Mouse (Mus musculus) spleen, postnatal 10 days (tissue): ENCODE results near the gene Fgfr2.
A peak's percentile ranks its signal among the peaks of the same experiment; 100 is the strongest.

Experiments
- DNase-seq, 2 experiments: peaks; one replicate each; pipeline ENCODE4 v3.0.0; 2021 to 2022; ENCODE audit warnings: low spot score in 2 of 2

The Fgfr2 gene

DNA sequence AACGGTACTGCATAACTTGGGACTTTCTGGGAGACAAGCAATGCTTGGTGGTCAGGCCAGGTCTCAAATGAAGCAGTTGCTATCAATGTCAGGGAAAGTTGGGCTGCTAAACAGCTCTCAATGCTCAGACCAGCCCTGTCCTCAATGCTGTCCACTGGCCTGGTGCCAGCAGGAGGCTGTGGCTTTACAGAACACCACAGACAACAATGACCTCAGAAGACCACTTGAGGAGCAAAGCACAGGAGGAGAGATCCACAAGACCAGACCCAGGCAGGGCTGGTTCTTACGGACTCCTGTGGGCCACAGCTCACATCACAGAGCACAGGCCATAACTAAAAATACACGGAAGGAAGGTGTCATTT lies 368.8 kb downstream of the Fgfr2 start:
- DNase-seq: no peak

DNA sequence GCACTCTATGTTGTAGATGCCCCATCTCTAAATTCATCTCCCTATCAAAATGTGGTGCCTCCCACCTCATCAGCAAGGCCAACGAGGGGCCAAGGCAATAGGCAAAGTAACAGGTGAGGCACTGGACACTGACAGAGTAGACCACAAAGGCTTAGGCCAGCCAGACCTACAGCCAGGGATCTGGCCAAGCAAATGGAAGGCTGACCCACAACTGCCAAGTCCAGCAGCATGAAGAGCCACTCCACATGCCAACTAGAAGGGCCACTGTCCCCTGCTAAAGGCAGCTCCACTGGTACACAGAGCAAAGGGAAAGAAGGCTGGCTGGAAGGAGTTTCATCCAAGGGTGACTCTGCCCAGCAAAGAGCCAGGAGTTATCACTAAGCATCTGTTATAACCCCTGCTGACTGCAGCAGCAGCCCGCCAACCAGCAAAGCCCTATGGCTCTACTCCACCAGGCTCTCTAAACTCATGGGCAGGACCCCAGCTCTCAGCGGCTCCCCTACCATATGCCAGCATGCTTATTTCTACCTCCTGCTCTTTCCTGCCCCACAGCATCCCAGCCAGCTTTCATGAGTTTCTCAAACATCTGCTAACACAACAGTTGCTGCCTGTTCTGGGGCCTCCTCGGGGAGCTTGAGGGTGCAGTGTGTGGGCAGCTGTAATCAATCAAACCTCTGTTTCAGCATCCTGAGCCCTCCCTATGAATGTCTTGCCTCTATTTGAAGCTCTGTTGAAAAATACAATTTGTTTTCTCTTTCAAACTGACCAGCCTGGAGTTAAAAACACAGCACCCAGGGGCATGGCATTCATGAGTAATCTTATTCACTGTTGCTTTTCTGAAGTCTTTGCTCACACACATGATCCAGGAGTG lies 369.4 kb downstream of the Fgfr2 start:
- no peak for DNase-seq

DNA sequence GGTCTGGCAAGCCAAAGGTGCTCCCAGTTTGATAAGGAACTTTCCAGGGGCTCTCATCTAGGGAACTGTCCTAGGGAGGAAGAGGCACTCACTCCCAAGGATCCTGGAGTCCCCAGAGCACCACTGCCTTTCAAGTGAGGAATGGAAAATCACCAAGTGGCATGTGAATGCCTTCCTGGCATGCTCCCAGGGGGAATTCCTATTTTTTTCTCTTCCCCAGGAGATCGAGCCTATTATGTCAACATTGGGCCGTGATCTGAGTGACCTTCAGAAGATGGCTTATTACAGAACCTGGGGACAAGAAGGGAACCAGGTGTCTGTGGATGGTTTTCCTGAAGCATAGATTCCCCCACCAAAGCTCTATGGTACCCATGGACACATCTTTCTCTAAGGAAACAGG lies 371.4 kb downstream of the Fgfr2 start:
- no peak for DNase-seq

DNA sequence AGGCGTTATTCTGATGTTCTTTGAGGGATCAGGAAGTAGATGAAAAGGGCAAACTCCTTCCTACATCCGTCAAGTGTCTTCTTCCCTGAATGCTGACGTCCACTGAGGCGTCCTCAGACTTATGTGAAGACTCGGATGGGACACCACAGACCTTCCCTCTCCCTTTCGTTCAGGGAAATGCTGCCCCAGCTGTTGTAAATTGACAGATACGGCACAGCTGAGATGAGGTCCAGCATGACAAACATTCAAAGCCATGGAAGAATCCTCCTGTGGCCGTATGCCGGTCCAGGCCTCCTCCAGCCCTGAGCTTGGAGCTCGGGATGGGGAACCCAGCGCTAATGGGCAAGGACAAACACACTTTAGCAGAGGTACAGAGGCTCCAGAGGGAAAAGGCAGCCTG lies 373.6 kb downstream of the Fgfr2 start:
- no peak for DNase-seq

DNA sequence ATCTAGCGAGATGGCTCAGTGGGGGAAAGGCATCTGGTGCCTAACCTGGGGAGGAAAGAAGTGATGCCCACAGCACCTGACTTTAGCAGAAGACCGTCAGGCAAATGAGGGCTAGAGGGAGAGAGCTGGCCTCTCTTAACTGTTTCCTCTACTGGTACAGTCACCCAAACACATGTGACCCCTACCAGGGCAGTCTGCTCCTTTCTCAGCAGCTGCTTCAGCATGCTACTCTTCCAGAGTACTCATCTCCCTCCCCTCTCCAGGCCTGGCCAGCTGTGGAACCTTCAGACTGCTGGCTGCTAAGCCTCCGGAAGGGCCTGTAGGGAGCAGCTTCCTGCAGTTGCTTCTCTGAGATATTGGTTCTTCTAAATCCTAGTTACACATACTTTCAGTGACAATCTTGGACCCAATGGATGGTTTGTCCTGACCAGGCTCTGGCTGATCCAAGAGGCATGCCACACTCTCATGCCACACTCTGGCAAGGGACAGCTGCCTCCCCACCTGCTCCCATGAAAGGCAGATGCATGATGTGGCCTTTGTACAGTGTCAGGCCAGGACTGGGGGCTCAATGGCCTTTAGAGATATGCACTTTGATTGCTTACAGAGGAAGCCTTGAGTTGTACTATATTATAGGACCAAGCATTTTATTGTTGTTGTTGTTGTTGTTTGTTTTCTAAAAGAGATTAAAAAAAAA lies 374.9 kb downstream of the Fgfr2 start:
- no peak for DNase-seq

DNA sequence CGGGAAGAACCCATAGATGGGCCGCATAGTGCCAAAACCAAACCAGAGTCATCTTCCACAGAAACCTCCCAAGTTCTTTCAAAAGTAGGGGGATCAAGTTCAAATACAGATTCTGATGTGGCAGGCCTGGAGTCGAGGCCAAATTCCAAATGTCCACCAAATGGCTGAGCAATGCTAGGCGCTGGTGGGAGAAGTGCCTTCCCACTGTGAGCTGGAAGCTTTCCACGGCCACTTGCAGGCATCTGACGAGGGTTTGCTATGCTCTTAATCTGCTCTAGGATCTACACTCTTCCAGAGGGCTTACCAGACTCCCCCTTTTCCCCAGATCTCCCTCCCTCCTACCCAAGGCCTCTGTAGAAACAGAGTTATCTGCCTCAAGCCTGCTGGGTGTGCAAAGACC lies 376.1 kb downstream of the Fgfr2 start:
- no peak for DNase-seq

DNA sequence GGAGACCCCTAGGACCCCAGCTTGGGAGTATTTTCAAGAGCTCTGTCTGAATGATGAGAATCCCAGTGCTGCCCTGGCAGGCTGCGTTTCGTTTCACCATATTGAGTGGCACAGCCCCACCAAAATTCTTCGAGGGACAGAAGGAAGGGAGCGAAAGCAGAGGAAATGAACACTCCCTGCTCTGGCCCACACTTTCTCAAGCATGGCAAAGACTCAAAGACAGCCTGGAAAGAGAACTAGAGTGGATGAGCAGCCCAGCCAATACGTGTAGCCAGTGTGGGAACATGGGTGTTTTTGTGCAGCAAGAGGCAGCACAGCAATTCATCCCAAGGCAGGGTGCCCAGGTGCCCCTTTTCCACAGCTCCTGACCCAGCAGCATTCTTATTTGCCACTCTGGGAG lies 380.2 kb downstream of the Fgfr2 start:
- no peak for DNase-seq

DNA sequence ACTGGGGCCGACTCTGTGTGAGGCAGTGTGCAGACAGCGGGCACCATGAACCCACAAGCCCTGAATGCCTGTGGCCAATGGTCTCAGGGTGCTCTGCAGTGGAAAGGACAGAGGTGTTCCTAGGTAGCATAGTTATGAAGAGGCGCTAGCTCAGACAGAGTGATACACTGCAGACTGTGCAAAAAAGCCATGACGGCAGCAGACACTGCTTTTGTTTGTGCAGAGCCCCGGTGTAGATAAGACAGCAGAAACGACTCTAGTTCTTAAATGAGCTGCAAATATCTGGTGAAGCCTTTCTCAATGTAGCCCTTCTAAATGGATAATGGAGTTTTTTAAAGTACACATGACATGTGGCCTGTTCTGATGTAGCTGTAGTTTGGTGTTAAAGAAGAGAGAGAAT lies 383.3 kb downstream of the Fgfr2 start:
- DNase-seq: no peak

DNA sequence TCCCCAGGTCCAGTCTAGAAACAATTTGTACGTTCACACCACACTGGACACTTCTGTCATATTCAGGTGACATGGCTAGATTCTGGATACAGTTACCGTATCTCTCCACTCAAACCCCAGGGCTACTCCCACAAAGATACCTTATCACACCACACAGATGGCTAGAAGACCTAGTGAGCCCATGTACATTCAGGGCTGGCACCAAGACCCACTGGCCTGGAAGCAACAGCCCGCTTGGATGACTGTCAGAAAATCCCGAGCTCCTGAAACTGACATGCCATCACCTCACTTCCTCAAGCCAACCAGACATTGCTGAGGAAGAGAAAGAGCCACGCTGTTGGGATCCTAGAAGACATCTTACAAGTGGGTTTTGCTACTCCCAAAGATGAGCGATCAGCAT lies 384.3 kb downstream of the Fgfr2 start:
- no peak for DNase-seq

DNA sequence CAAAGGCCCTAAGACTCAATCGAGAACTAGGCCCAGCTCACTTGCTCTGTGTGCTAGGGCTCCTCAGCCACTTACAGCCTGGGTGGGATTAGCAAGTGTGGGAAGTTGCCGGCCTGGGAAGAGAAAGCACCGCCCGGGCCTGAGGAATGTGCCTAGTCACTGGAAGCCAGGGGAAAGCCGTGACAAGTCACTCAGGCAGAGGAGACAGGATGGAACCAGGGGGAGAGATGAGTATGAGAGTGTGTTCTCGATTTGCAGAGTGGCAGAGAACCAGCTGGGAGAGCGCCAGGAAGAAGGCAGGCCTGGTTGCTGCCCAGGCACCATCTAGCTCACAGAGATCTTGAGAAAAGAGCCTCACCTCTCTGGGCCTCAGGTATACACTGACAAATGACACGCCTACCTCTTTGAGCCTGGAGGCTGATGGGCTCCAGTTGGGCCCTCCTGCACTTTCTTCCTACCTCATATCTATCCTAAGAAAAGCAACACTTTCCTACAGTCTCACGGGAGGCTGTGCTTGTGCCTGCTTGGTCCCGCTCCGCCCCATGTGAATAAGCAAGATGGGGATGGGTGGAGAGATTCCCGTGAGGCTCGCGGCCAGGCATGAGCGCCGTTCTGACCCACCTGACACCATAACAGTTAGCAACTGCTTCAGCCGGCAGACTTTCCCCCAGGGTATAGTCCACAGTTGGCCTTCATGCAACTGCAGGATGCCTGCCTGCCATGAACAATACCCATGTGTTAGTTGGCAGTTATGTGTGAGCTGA lies 386.9 kb downstream of the Fgfr2 start:
- DNase-seq: peak in 1 of 2 experiments; percentile 50

DNA sequence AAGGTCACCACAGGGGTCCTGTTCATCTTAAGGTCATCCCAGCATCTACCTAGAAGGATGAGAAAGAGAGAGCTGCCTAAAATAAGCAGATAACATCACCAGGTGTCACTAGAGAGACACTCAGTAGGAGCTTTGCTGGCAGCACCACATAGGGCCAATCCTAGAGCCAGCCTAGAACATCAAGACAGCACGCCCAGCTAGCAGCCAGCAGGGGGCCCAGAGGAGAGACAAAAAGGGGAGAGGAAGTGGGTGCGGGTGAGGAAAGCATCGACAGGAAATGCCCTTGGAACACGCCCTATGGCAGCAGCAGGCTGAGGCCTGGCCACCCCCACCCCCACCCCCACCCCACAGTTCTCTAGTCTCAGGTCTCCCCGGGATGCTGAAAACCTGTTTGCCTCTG lies 388.0 kb downstream of the Fgfr2 start:
- DNase-seq: peak in 1 of 2 experiments; percentile 87

DNA sequence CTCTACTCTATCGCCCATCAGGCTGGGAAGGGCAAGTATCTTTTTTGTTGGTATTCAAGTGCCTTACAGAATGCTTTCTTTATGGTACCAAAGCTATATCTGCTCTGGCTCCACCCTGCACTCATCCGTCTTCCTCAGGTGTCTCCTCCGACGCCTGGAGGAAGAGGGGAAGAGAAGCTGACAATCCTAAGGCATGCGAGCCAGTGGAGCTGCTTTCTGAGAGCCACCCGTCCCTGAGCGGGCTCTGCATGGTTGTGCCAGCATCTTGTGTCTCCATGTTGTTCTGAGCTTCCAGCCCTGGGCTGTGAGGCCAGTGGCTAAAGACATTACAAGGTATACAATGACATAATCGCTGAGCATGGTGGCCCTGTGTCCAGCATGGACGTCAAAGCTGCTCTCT lies 388.9 kb downstream of the Fgfr2 start:
- DNase-seq: no peak

DNA sequence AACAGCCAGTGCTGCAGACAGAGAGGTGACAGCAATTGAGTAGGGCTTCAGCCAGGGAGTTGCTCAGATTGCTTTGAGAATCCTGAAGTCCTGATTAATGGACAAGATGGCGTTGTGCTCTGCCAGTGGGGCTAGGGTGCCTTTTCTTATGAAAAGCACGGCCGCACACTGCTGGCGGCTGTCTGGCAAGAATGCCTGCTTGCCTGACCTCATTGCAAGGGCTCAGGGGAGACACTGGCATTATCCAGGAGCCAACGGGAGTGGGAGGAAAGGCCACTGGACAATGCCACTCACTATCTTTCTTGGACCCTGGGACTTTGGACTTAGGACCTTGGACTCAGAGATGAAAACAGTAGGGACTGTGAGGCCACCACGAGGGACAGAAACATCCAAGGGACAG lies 389.6 kb downstream of the Fgfr2 start:
- no peak for DNase-seq

DNA sequence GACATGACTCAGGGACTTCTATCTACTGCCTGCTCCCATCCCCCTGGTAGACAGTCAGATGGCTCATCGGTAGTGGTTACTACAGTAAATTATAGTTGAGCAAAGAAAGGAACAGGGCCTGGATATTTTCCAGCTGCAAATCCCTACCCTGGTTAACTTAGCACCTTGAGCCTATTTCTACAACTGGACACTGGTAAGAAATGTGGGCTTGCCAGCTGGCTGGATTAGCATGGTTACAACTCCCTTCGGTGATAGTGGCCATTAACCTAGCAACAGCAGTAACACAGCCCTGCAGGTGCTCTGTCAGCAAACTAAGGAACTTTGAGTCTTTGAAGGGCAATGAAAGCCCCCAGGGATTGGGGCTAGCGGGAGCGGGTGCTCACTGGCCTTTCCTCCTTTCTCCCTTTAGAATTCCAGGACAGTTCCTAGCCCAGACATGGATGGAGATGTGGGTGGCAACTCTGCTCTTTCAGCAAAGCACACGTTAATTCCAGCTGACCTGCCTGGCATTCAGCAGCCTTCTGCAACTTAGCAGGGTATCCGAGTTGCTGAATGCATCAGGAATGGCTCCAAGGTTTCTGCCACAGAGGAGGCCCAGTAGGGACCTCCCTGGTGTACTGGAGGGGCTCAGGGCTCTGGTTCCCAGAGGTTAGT lies 390.9 kb downstream of the Fgfr2 start:
- DNase-seq: no peak

DNA sequence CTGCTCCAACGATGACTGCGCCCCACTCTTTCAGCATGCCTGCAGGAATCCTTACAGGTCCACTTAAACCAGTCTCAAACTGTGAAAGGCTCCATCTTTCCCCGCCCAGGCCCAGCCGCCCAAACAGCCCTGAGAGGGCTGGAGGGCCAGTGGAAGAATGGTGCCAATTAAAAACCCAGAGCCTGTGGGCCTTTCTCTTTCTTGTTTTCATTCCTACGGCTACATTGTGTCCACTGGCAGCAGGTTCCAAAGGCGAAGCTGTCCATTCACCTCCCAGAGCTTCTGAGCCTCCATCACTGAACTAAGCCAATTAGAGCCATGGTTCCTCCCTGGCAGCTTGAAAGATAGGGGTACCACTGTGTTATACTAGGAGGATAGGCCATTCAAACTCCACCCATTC lies 391.6 kb downstream of the Fgfr2 start:
- no peak for DNase-seq

DNA sequence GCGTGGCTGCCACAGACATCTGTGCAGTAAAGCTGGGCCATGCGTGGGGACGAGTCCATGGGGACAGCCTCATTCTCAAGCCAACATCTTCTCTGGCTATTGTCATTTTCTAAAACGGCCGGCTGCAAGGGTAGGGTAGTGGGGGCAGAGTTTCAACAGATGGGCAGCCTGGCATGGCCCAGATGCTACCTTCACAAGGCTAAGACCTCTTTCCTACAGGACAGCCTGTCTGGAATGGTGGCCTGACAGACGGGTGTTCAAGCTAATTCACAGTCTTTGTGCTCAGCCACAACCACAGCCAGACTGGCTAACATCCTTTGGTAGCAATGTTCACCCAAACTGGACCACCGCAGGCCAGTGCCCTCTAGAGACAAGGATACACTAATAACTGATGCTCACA lies 392.6 kb downstream of the Fgfr2 start:
- DNase-seq: no peak

DNA sequence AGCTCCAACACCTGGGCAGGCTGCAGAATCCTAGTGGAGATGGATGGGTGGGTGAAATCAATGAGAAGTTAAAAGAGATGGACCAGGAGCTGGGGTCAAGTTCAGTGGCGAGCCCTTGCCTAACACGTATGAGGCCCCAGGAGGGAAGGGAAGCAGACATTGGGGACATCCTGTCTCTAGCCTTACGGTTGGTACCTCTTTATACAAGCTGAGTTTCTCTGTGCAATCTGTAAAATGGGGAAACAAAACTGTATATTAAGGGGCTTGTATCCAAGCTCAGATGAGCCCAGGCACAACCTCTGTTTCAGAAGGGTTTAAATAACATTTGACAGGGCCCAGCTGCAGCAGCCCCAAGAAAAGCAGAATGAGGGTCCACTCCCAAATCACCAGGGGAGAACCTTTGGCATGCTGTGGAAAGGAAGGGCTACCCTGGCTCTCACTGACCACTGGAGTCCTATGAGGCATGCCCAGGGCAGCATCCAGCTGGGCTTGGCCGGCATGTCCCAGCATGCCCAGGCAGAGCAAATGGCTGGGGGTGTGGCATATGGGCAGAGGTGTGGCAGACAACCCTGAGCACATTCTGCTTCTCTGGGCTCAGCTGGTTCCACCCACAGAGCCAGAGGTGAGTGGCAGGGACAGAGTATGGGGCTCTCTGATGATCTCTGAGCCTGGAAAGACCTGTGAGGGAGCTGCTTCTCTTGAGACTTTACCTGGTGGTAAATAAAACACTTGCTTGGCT lies 393.9 kb downstream of the Fgfr2 start:
- DNase-seq: no peak

DNA sequence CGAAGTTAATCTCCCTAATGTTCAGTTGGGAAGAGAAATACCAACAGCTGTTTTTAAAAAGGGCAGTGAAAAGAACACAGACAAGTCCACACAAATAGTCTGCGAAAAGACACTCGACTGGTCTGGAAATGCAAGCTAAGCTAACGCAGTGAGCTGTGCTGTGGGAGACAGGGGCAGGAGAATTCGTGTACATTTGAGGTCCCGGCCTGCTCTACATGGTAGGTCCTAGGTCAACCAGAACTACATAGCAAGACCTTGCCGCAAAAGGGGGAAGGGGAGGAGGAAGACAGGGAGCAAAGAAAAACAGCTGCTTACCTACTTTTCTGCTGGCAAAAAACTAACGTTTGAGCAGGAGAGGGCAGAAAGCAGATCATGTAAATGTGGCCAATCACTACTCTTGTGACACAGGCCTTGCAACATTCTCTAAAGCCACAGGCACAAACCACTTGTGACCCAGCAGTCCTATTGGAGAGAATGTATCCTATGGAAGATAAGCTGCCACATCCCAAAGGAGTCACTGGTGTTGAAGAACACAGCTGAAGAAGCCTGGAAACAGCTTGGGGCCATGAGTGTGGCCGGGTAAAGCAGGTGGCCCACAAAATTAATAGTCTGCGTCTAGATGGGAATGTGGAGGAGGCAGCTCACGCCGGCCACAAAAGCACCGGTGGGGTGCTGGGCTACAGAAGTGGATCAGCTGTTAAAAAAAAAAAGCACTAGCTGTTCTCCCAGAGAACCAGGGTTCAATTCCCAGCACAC lies 396.9 kb downstream of the Fgfr2 start:
- DNase-seq: no peak

DNA sequence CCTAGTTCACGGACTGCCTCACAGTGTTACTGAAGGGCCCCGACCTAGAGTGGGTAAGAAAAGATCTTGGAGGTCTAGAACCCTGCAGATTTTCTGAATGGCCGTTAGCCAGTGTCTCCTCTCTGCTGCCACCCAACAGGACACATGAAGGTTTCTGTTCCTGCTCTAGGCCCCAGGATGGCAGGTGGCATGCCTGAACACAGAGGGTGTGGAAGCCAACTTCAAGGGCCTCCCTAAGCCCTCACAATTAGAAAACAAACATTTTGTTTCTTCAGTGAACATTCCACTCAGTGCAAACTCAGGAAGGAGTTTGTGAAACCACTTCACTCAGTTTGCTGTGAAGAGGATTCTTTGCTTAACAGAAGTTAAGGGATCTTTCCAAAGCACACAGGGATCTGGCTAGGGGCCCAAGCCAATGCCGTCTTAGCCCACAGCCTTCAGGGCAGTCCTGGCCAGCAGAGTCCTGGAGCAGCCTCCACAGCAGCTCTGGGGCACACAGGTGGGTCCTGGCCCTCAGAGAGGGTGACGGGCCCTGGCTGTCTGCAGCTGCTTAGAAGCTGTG lies 398.6 kb downstream of the Fgfr2 start:
- DNase-seq: no peak

DNA sequence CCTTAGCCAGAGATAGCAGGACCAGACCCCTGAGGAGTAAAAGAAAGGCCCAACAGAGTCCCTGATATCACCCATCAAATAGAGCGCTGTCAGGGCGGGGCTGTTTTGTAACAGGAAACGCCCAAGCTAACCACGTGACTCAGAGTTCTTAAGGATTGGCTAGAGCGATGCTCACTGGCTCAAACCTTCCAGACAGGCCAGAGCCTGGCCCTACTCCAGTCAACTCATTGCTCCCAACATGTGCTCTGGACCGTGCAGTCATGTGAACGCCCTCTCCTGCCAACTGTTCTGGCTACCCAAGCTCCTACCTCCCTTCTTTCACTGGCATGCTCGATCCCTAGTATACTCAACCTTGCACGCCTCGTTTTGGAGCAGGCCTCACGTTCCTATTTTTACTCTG lies 399.2 kb downstream of the Fgfr2 start:
- DNase-seq: peak in 1 of 2 experiments; percentile 74
